Mouse (Mus musculus) megakaryocyte, embryonic 14.5 days (primary cell): ENCODE data around the gene Anxa8. TPM values are rescaled to one million over a fixed set of nuclear protein-coding genes. Genes with fewer than 3 reads are reported as not detected.

Experiments
- H3K27me3 ChIP-seq: replicated peaks from 2 replicates; pipeline ENCODE3; 2012; ENCODE audit warnings: inconsistent platforms
- H3K36me3 ChIP-seq: replicated peaks from 2 replicates; pipeline ENCODE3; 2012; ENCODE audit warnings: low read length, inconsistent platforms, mixed read lengths
- H3K4me1 ChIP-seq: 2 replicates; pipeline ENCODE4 v1.6.1; 2012; ENCODE audit warnings: inconsistent platforms
- H3K4me3 ChIP-seq: replicated peaks from 2 replicates; pipeline ENCODE3; 2012; ENCODE audit warnings: moderate library complexity, mild to moderate bottlenecking, inconsistent platforms
- H3K9me3 ChIP-seq: 2 replicates; pipeline ENCODE4 v1.6.1; 2012; ENCODE audit warnings: inconsistent platforms
- FLI1 ChIP-seq: IDR thresholded peaks from 2 replicates; pipeline ENCODE4 v1.6.1; 2012; ENCODE audit warnings: low read length, inconsistent platforms, mixed read lengths
- GATA1 ChIP-seq: IDR thresholded peaks from 3 replicates; pipeline ENCODE4 v1.6.1; 2012; ENCODE audit warnings: mixed read lengths, low read length, inconsistent platforms, borderline replicate concordance
- polyA plus RNA-seq: library from polyadenylated mRNA; stranded (reverse); fragments of >175 nt; gene quantifications from 2 replicates; pipeline ENCODE4 v1.2.3, GENCODE M21; 2012; ENCODE audit warnings: low replicate concordance; ENCODE audit not compliant: insufficient read depth

Gene Anxa8
- polyA plus RNA-seq, 1 experiment, result not detected

DNA sequence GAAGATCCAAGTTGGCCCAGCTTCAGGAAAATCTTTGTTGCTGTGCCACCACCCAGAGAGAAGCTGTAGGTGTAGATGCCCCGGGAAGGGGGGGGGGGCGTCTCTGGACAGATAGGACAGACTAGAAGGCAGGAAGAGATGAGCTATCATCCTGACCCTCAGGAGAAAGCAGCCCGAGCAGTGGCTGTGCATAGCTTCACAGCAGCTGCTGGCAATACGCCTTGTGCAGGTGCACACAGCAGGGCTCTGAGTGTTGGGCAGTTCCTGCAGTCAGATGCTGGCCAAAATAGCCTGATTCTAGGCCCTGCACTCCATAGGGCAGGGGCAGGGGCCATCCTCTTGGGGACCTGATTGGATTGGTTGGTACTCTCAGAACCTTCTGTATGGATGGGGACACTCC, 1.0 kb downstream of the Anxa8 start:
- TF ChIP-seq FLI1, result no peak
- TF ChIP-seq GATA1, result no peak
- Histone ChIP-seq H3K4me1 (no peaks in the 10 kb centered on the region), H3K36me3 (no peaks in the 10 kb centered on the region), H3K9me3 (no peaks in the 10 kb centered on the region), H3K4me3 (no peak overlapping the region), H3K27me3 (peaks cover 4% of the 10 kb centered on the region)

DNA sequence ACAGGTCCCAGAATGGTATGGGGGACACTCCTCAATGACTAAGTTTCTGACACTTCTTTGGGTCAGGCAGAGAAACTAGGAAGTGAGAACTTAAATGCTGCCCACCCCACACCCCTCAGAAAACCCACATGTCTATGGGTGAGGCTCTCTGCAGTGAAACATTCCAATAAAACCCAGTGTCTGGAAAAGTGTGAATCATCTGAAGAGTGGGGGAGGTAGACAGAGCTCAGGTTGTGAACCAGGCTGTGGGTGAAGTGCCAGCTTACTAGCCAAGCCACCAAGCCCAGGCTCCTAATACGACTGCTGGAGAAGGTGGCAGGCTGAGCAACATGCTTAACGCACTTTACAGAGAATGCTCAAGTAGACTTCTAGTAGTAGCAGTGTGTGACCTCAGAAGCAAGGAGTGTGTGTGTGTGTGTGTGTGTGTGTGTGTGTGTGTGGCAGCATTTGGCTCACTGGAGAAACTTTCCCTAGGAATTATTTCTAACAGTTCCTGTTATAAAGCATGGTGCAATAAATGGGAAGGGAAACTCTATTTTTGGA, 2.1 kb downstream of the Anxa8 start:
- Histone ChIP-seq H3K4me1 (no peaks in the 10 kb centered on the region), H3K4me3 (no peak overlapping the region), H3K9me3 (no peaks in the 10 kb centered on the region), H3K36me3 (no peaks in the 10 kb centered on the region), H3K27me3 (peaks cover 4% of the 10 kb centered on the region)
- TF ChIP-seq GATA1 (no peak), FLI1 (no peak)

DNA sequence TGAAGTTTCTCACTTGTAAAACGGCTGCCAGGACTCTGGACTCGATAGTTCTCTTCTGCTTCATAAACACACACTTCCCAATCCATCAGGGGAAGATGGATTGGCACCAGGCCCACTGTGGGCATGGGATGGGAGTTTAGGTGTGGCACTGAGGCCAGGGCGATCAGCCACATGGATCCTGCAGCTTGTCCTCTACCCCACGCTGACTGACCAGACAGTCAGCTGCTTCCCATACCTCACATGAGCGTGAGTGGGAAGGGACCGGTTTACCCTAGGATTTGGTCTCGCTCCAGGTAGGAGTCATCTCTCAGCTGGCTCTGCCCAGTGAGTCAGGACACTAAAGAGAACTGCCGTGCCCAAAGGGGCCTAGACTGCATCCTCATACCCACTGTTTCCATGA, 4.0 kb downstream of the Anxa8 start:
- Histone ChIP-seq H3K36me3 (no peaks in the 10 kb centered on the region), H3K9me3 (no peaks in the 10 kb centered on the region), H3K27me3 (no peaks in the 10 kb centered on the region), H3K4me3 (no peak overlapping the region), H3K4me1 (no peaks in the 10 kb centered on the region)
- TF ChIP-seq FLI1, result no peak
- no peak for TF ChIP-seq GATA1

DNA sequence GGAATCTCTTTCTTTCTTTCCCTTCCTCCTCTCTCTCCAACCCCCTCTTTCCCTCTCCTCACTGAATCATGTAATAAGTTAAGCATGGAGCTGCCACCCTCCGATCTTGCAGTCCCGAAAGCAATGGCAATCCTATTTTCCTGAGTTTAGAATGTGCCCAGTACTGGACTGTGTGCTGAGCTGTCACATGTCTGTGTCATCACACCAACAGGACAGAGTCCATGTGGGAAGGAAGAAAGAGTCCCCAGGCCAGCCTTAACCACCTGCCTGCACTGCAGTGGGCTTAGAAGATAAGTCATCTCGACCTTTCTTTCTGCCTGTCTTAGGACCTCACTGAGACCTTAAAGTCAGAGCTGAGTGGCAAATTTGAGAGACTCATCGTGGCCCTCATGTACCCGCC, 5.7 kb downstream of the Anxa8 start:
- Histone ChIP-seq H3K4me3 (no peak overlapping the region), H3K4me1 (no peaks in the 10 kb centered on the region), H3K9me3 (no peaks in the 10 kb centered on the region), H3K27me3 (no peaks in the 10 kb centered on the region), H3K36me3 (no peaks in the 10 kb centered on the region)
- TF ChIP-seq FLI1, result no peak
- TF ChIP-seq GATA1, result no peak

DNA sequence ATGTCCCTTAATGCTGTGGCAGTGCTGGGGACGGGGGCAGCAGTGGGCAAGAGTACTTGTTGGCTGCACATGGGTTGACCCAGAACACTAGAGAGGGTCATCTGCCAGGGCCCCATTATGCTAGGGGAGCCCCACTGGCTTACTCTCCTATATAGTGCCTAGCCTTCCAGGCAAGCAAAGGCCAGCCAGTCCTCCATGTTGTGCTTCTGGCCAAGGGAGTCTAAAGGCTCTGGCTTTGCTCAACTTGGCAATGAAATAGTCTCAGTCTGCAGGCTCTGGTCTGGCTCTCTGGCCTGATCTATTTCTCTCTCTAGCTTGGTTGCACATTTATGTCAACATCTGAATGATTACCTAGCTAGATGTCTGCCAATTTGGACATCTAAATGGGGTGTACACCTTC, 7.1 kb downstream of the Anxa8 start:
- Histone ChIP-seq H3K4me1 (no peaks in the 10 kb centered on the region), H3K27me3 (no peaks in the 10 kb centered on the region), H3K9me3 (no peaks in the 10 kb centered on the region), H3K4me3 (no peak overlapping the region), H3K36me3 (no peaks in the 10 kb centered on the region)
- TF ChIP-seq GATA1 (no peak), FLI1 (no peak)

DNA sequence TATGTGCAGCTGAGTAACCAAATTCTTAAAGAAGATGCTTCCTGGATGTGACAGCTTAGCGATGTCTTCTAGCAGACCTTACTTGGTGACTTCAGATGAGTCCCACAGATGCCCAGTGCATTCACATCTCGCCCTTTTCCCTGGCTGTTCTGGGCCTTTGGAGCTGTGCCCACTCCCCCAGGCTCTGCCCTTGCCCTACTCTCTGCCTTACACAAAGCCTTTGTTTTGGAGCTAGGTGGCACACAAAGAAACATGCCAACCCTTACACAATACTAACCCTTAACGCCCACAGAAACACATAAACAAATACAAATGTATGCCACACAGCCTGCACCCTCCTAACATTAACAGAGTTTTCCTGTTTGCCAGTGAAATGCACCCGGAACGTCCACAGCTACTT, 10.4 kb downstream of the Anxa8 start:
- no peak overlapping the region for H3K4me3 ChIP-seq
- TF ChIP-seq GATA1, result no peak
- TF ChIP-seq FLI1, result no peak
- no peaks in the 10 kb centered on the region for H3K36me3 ChIP-seq
- no peaks in the 10 kb centered on the region for H3K9me3 ChIP-seq
- H3K27me3 ChIP-seq, result no peaks in the 10 kb centered on the region
- H3K4me1 ChIP-seq, result no peaks in the 10 kb centered on the region

DNA sequence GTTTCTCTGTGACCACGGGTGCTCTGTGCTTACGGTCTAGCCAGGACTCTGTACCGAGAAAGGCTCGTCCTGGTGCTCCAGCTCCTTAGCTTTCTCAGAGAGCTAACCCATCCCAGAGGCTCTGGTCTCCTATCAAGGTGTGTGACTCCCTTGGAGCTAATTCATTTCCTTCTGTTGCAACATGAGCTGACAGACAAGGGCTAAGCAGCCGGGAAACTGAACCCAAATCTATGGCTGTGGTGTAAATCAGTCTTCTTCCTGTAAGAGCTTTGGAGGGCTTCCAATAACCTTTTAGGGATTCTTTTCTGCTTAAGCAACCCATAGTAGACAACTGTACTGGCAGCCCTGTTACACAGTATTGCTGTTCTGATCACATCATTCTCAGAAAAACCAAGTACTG, 16.8 kb downstream of the Anxa8 start, which contains the start of gene A630023A22Rik:
Gene A630023A22Rik (minus strand): TSS at position 154 of the 400 bp plus-strand sequence.
- H3K36me3 ChIP-seq, result no peaks in the 10 kb centered on the region
- no peaks in the 10 kb centered on the region; the same call in 1 of the 2 replicates for H3K4me1 ChIP-seq
- H3K4me3 ChIP-seq, result no peak within 1 kb of the TSS
- TF ChIP-seq GATA1 (no peak), FLI1 (no peak)
- H3K27me3 ChIP-seq, result peaks cover 8% of the 10 kb centered on the region
- H3K9me3 ChIP-seq, result no peaks in the 10 kb centered on the region

DNA sequence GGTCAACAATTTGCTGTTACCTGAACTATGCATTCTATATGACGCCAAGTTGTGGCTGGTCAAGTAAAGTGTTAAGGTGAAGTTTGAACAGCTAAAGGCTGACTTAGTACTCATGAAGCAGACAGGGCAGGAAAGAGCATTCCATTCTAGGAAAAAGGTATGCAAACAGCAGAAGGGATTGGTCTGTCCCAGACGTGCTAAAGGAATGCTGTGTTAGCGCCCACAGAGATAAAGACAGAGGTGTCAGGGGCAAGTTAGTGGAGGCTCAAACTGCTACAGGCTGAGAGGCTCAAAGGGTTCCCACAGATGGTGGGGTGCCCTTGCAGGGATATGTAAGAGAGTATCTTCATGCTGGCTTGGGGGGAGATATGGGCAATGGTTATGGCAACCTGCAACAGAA, 18.1 kb downstream of the Anxa8 start:
- Histone ChIP-seq H3K4me3 (no peak overlapping the region), H3K27me3 (peaks cover 8% of the 10 kb centered on the region), H3K36me3 (no peaks in the 10 kb centered on the region), H3K9me3 (no peaks in the 10 kb centered on the region), H3K4me1 (no peaks in the 10 kb centered on the region; the same call in 1 of the 2 replicates)
- no peak for TF ChIP-seq GATA1
- no peak for TF ChIP-seq FLI1

DNA sequence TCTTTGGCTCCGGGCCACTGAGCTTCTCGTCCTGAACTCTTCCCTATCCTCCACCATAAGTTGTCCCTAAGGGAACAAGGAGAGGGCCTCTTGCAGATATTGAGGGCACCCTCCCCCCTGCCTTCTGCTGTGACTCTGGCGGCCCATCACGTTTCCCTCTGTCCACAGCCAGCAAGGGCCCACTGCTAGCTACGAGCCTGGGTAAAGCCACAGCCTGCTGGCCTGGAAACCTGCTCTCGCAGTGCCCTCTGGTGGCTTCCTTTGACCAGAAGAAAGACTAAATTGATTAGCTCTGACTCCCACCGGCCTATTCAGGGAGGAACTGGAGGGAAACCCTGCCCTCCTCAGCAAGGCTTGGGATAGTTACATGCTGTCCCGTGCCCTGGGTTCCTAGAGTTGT, 19.1 kb downstream of the Anxa8 start:
- Histone ChIP-seq H3K4me1 (no peaks in the 10 kb centered on the region; the same call in 1 of the 2 replicates), H3K36me3 (no peaks in the 10 kb centered on the region), H3K4me3 (no peak overlapping the region), H3K9me3 (no peaks in the 10 kb centered on the region), H3K27me3 (peaks cover 8% of the 10 kb centered on the region)
- TF ChIP-seq GATA1, result no peak
- TF ChIP-seq FLI1, result no peak

DNA sequence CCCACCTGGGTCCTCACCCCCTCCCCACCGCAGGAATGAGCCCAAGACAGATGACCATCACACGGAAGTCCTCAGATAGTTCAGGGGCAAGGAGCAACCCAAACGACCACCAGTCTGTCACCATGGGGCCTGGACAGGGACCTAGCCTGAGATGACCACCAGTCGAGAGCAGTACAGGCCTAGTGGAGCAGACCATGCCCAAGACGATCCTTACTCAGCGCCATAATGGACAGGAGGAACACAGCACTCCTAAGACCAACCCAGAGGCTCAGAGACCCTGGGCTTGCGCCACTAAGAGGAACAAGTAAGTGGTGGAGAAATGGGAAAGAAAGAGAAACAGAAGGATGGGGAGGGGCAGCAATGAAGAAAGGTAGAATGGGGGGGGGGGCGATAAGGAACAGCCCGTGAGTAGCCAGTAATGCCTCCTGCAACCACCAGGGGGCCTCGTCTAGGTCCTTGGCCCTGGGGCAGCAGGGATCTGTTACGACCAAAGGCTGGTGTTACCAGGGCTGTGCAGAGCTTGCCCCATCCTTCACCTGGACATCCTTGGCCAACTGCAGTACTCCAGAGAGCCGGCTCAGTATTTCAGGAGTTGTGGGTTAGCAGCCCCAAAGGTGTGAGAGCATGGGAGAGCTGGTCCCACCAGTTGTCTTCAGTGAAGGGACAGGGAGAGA, 20.7 kb downstream of the Anxa8 start:
- Histone ChIP-seq H3K9me3 (no peaks in the 10 kb centered on the region), H3K4me1 (no peaks in the 10 kb centered on the region; the same call in 1 of the 2 replicates), H3K4me3 (no peak overlapping the region), H3K27me3 (peaks cover 8% of the 10 kb centered on the region), H3K36me3 (no peaks in the 10 kb centered on the region)
- TF ChIP-seq FLI1 (no peak), GATA1 (no peak)
